Mouse (Mus musculus) megakaryocyte progenitor cell, adult 5-6 weeks (primary cell): ENCODE measurements at regions not wholly inside any gene's neighbourhood (a gene's known extent, or its start where the extent isn't known, plus 50 kb on each side); places are given as distances from the start of the nearest gene placed in this dataset.
A peak's percentile ranks its signal among the peaks of the same experiment; 100 is the strongest.
"Not testable (repeated sequence)": the region's sequence is repeated elsewhere in the genome, so short reads cannot be mapped to it uniquely, and the experiment has no call there.

Source experiments
- ATAC-seq: replicated peaks from 2 replicates; pipeline ENCODE4 v1.8.0; 2016; ENCODE audit warnings: mild to moderate bottlenecking, moderate TSS enrichment, inconsistent platforms; ENCODE audit not compliant: poor library complexity

DNA sequence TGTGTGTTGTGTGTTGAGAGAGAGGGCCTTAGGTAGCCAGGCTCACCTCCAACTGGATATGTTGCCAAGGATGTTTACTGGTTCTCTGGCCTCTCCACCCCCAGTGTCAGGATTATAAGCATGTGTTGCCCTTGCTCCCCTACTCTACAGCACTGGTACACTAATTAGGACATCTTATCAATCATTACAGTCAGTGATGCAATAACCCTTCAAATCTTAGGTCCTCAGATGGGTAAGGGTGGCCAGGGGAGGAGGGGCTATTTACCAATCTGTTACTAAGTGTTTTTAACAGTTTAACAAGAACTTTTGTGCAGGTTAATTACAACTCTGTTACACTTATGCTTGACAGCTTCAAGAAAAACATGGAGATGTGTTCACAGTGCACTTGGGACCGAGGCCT lies 80.1 kb upstream of the Cyp2b13 start:
- no peak for ATAC-seq

DNA sequence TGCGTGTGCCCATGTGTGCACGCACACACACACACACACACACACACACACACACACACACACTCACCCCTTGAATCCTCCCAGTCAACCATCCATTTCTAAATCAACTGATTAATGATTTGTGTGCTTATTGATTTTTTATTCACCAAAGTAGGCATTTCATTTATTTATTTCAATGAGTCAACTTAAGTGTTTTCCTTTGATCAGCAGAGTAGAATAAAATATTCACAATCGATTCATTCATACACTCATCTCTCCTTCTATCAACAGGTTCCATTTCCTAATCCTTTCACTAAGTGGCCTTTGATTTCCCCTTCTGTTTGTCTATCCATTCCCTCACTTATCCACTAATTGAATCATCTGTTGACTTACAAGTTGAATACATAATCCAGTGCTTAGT lies 74.3 kb upstream of the Cyp2b13 start:
- no peak for ATAC-seq

DNA sequence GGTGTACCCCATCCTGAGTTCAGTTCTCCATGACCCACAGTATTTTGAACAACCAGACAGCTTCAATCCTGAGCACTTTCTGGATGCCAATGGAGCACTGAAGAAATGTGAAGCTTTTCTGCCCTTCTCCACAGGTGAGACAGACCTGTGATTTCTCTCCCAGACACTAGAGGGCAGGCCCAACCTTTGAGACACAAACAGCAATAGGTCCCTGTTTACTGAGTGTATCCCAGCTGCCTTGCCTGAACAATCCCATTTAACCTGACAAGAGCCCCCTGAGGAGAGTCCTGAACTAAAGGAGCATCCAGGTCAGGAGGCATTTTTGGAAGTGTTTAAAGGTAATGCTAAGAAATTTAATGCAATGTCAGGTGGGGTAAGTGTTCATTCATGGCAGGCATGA lies 73.0 kb upstream of the Cyp2b13 start:
- ATAC-seq, result no peak

DNA sequence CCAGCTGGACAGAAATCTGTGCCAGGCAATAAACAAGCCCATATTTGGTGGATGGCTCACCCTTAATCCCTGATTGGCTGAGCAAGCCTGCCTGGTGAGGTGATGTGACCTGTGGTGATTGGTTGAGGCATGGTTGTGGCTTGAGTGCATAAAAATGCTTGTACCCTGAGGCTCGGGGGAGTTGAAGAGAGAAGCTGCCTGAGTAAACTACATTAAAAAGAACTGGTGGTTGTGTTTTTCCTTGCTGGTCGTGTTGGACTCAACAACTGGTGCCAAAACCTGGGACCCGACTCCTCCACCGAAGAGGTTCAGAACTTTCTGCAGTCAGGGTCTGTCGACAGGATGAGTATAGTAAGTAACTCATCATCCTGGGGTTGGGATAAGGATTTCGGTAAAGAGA lies 55.4 kb upstream of the Cyp2b13 start:
- ATAC-seq, result not testable (repeated sequence)

DNA sequence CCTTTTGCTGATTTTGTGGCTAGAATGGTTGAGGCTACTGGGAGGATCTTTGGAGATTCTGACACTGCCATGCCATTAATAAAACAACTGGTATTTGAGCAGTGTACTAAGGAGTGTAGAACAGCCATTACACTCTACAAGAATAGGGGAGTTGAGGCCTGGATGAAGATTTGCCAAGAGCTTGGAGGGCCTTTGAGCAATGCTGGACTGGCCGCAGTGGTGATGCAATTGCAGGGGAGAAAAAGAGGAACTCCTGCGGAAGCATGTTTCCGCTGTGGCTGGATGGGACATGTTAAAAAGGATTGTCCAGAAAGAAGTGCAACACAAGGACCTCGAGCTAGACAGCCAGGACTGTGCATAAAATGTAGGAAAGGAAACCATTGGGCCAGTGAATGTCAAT lies 53.2 kb upstream of the Cyp2b13 start:
- peak; percentile 66 for ATAC-seq
